Mouse (Mus musculus): ENCODE data around the gene Glt28d2.

DNA sequence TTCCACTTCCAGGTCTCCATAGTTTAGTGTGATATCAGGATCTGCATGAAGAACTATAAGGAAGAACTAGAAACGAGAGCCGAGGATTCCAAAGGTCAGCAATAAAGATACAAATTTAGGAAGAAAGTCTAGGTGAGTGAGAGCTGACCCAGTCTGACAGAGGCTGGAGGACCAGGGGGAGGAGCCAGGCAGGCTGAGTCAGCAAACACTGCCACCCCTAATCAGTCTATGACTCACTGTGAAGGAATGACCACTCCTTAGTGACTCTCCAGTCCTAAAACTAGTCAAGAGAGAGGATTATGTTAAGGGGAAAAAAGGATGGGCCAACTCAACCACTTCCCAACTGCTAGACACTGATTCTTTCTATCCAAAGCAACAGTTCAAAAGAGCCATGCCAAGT lies 6.6 kb downstream of the Glt28d2 start:
- TF ChIP-seq POLR2A (IDR thresholded peaks at IDR 0.05; ENCODE audit: low read depth, low read length) (no peak), CTCF (IDR thresholded peaks at IDR 0.05; ENCODE audit: borderline replicate concordance, insufficient read depth, low read length) (no peak)

All from embryonic fibroblast, embryonic 13.5 days (primary cell).